Mouse (Mus musculus): ENCODE results near the gene Alkbh4. TPM values are rescaled to one million over a fixed set of nuclear protein-coding genes. Genes with fewer than 3 reads are reported as not detected.
"Not testable (repeated sequence)": the region's sequence is repeated elsewhere in the genome, so short reads cannot be mapped to it uniquely, and the experiment has no call there.

The Alkbh4 gene
- total and polyA plus RNA-seq, 2 experiments from 2014 or later: 15.4 to 17.6 TPM

GRCm38 (mm10) chr5:136152365-136152764 lies 16.4 kb downstream of the Alkbh4 start:
- no peaks in the 10 kb centered on the region for H3K36me3 ChIP-seq (ENCODE audit: insufficient read depth, low read length)
- DNase-seq (ENCODE audit: low spot score) (no peak), ATAC-seq (no peak)
- H3K4me3 ChIP-seq (ENCODE audit: low read length): no peak overlapping the region
- H3K4me2 ChIP-seq (ENCODE audit: low read depth, low read length): no peak overlapping the region
- H3K9me3 ChIP-seq (ENCODE audit: low read length): no peaks in the 10 kb centered on the region
- WGBS: 67% methylated on average over 8 of the region's 8 CpGs
- no peak overlapping the region for H3K27ac ChIP-seq
- H3K9ac ChIP-seq (replicated peaks; ENCODE audit: low read length): no peak overlapping the region
- no peaks in the 10 kb centered on the region for H3K4me1 ChIP-seq (ENCODE audit: insufficient read depth, low read length)
- TF ChIP-seq CTCF (IDR thresholded peaks at IDR 0.05; ENCODE audit: low read depth): no peak
- H3K27me3 ChIP-seq (ENCODE audit: insufficient read depth, low read length): no peaks in the 10 kb centered on the region

- Histone ChIP-seq H3K27ac (no peak overlapping the region), H3K4me2 (ENCODE audit: low read depth, low read length) (no peak overlapping the region), H3K9ac (replicated peaks; ENCODE audit: low read length) (no peak overlapping the region), H3K27me3 (ENCODE audit: insufficient read depth, low read length) (no peaks in the 10 kb centered on the region), H3K9me3 (ENCODE audit: low read length) (no peaks in the 10 kb centered on the region), H3K36me3 (ENCODE audit: insufficient read depth, low read length) (no peaks in the 10 kb centered on the region), H3K4me1 (ENCODE audit: insufficient read depth, low read length) (no peaks in the 10 kb centered on the region), H3K4me3 (ENCODE audit: low read length) (no peak overlapping the region)
- DNase-seq (ENCODE audit: low spot score) (no peak), ATAC-seq (no peak)
- WGBS: 78% methylated on average over 5 of the region's 5 CpGs
- TF ChIP-seq CTCF (IDR thresholded peaks at IDR 0.05; ENCODE audit: low read depth): no peak
These were observed 19.5 kb downstream of the Alkbh4 start for GRCm38 (mm10) chr5:136155399-136155798.

- not testable (repeated sequence) for DNase-seq (ENCODE audit: low spot score); H3K36me3 ChIP-seq (ENCODE audit: insufficient read depth, low read length); H3K9me3 ChIP-seq (ENCODE audit: low read length); H3K4me1 ChIP-seq (ENCODE audit: insufficient read depth, low read length); H3K4me2 ChIP-seq (ENCODE audit: low read depth, low read length); H3K4me3 ChIP-seq (ENCODE audit: low read length); ATAC-seq; H3K9ac ChIP-seq (replicated peaks; ENCODE audit: low read length); H3K27me3 ChIP-seq (ENCODE audit: insufficient read depth, low read length); H3K27ac ChIP-seq
- WGBS: 80% methylated on average over 11 of the region's 12 CpGs
These were observed 24.1 kb downstream of the Alkbh4 start for GRCm38 (mm10) chr5:136160084-136160483.

GRCm38 (mm10) chr5:136163807-136164474 lies 28.0 kb downstream of the Alkbh4 start:
- ATAC-seq (peak; percentile 74), DNase-seq (ENCODE audit: low spot score) (peak; percentile 71)
- 50% methylated on average over 11 of the region's 11 CpGs for WGBS
- Histone ChIP-seq H3K27ac (no peak overlapping the region), H3K9me3 (ENCODE audit: low read length) (no peaks in the 10 kb centered on the region), H3K36me3 (ENCODE audit: insufficient read depth, low read length) (0 out of 2 replicates have a peak, but pooled peaks cover 7% of the 10 kb centered on the region), H3K9ac (replicated peaks; ENCODE audit: low read length) (no peak overlapping the region), H3K4me2 (ENCODE audit: low read depth, low read length) (no peak overlapping the region), H3K4me3 (ENCODE audit: low read length) (no peak overlapping the region), H3K27me3 (ENCODE audit: insufficient read depth, low read length) (no peaks in the 10 kb centered on the region), H3K4me1 (ENCODE audit: insufficient read depth, low read length) (no peaks in the 10 kb centered on the region)
- TF ChIP-seq CTCF (IDR thresholded peaks at IDR 0.05; ENCODE audit: low read depth): no peak

GRCm38 (mm10) chr5:136165246-136165645 lies 29.3 kb downstream of the Alkbh4 start:
- H3K4me3 ChIP-seq (ENCODE audit: low read length): no peak overlapping the region
- H3K4me2 ChIP-seq (ENCODE audit: low read depth, low read length): no peak overlapping the region
- 0 out of 2 replicates have a peak, but pooled peaks have one; percentile 4 for TF ChIP-seq CTCF (IDR thresholded peaks at IDR 0.05; ENCODE audit: low read depth)
- 0 out of 2 replicates have a peak, but pooled peaks have one; percentile 15 for ATAC-seq
- 0 out of 2 replicates have a peak, but pooled peaks cover 7% of the 10 kb centered on the region for H3K36me3 ChIP-seq (ENCODE audit: insufficient read depth, low read length)
- no peak overlapping the region for H3K9ac ChIP-seq (replicated peaks; ENCODE audit: low read length)
- no peaks in the 10 kb centered on the region for H3K27me3 ChIP-seq (ENCODE audit: insufficient read depth, low read length)
- H3K27ac ChIP-seq: peak overlapping the region; percentile 52
- peak; percentile 27 for DNase-seq (ENCODE audit: low spot score)
- H3K4me1 ChIP-seq (ENCODE audit: insufficient read depth, low read length): no peaks in the 10 kb centered on the region; the same call in 1 of the 2 replicates
- H3K9me3 ChIP-seq (ENCODE audit: low read length): no peaks in the 10 kb centered on the region
- 64% methylated on average over 8 of the region's 8 CpGs for WGBS

GRCm38 (mm10) chr5:136167296-136167695 lies 31.4 kb downstream of the Alkbh4 start:
- H3K27ac ChIP-seq: no peak overlapping the region
- H3K4me1 ChIP-seq (ENCODE audit: insufficient read depth, low read length): no peaks in the 10 kb centered on the region; the same call in 1 of the 2 replicates
- ATAC-seq (no peak), DNase-seq (ENCODE audit: low spot score) (no peak)
- H3K36me3 ChIP-seq (ENCODE audit: insufficient read depth, low read length): no peaks in the 10 kb centered on the region
- no peak overlapping the region for H3K4me2 ChIP-seq (ENCODE audit: low read depth, low read length)
- H3K27me3 ChIP-seq (ENCODE audit: insufficient read depth, low read length): no peaks in the 10 kb centered on the region
- no peaks in the 10 kb centered on the region for H3K9me3 ChIP-seq (ENCODE audit: low read length)
- H3K4me3 ChIP-seq (ENCODE audit: low read length): no peak overlapping the region
- H3K9ac ChIP-seq (replicated peaks; ENCODE audit: low read length): no peak overlapping the region
- 93% methylated on average over 4 of the region's 4 CpGs for WGBS
- TF ChIP-seq CTCF (IDR thresholded peaks at IDR 0.05; ENCODE audit: low read depth): no peak

- H3K27ac ChIP-seq: no peak overlapping the region
- no peak overlapping the region for H3K9ac ChIP-seq (replicated peaks; ENCODE audit: low read length)
- H3K4me2 ChIP-seq (ENCODE audit: low read depth, low read length): no peak overlapping the region
- no peaks in the 10 kb centered on the region for H3K27me3 ChIP-seq (ENCODE audit: insufficient read depth, low read length)
- H3K4me3 ChIP-seq (ENCODE audit: low read length): no peak overlapping the region
- TF ChIP-seq CTCF (IDR thresholded peaks at IDR 0.05; ENCODE audit: low read depth): peak; percentile 47
- 97% methylated on average over 3 of the region's 3 CpGs for WGBS
- H3K4me1 ChIP-seq (ENCODE audit: insufficient read depth, low read length): no peaks in the 10 kb centered on the region; the same call in 1 of the 2 replicates
- ATAC-seq (no peak), DNase-seq (ENCODE audit: low spot score) (no peak)
- H3K36me3 ChIP-seq (ENCODE audit: insufficient read depth, low read length): no peaks in the 10 kb centered on the region
- no peaks in the 10 kb centered on the region for H3K9me3 ChIP-seq (ENCODE audit: low read length)
These were observed 32.1 kb downstream of the Alkbh4 start for GRCm38 (mm10) chr5:136168071-136168470.

All from hindbrain, postnatal 0 days (tissue).